Mouse (Mus musculus) adrenal gland (tissue): ENCODE results near the gene Olfr1175-ps.

ENCODE experiments used
- intact Hi-C: fragments of 180-260 bp; cut with DNase I; formaldehyde crosslinking; loops from one replicate; pipeline ENCODE4 v1.15.1; 2025
- long read RNA-seq, 2 experiments: library from polyadenylated mRNA; unstranded; transcript quantifications; one replicate each; pipeline ENCODE4 v2.0.0; 2020; ENCODE audit warnings: borderline replicate concordance in 1 of 2; ENCODE audit not compliant: insufficient replicate concordance in 1 of 2

Gene Olfr1175-ps
- long read RNA-seq, experiment 1 = 0 reads
- long read RNA-seq, experiment 2 = 0 reads

DNA sequence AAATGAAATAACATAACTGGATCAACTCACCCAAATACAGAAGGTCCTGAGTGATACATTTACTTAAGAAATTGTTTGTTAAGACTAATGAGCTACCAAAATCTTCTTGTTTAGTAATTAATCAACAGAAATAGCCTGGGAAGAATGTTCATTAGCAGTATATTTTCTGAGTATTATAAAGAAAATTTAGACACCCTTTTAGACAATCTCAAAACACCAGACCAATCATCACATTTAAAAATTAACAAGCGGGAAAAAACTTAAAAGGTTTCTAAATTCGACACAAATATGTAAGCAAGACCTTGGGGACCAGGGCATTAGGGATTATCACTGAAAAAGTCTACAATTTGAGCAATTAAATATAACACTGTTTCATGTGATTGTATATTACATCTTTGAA, at the start of gene Olfr1175-ps:
Gene Olfr1175-ps (minus strand): TSS at position 101 of the 400 bp plus-strand sequence.
- intact Hi-C loops = no loop called here

DNA sequence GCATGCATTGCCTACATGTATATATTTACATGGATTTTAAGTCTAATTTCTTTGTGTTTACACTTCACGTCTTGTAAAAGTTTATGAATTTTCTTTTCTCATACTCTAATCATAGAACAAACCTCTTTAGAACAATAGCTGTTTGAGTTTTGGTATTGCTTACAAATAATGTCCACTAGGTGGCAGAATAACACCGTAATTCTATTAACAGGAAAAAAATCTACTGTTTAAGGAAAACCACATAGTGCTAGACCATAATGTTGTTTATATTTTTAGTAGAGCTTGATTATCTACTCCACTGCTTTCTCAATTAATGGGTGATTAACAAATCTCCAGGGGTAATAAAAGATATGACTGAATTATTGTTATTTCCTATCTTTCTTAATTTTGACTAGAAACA, 29.3 kb upstream of the Olfr1175-ps start:
- intact Hi-C loops = no loop called here

DNA sequence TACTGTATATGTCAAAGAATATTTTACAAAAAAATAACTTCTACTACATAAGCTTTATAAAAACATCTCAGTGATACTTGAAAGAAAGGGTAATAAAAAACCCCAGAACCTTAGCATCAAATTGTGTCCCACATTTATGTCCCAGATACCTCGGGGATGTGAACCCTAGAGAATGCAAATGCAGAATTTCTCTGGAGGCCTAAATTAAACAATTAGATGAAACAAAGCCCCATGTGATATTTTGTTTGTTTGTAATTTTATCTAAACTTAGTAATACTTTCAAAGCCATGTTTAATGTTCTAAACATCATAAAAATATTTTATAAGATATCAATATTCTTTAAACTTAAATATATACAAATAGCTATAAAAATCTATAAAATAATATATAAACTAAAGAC, 19.4 kb upstream of the Olfr1175-ps start, which contains the start of gene Olfr1177-ps:
Gene Olfr1177-ps (minus strand): TSS at position 101 of the 400 bp plus-strand sequence.
- intact Hi-C loops = no loop called here

DNA sequence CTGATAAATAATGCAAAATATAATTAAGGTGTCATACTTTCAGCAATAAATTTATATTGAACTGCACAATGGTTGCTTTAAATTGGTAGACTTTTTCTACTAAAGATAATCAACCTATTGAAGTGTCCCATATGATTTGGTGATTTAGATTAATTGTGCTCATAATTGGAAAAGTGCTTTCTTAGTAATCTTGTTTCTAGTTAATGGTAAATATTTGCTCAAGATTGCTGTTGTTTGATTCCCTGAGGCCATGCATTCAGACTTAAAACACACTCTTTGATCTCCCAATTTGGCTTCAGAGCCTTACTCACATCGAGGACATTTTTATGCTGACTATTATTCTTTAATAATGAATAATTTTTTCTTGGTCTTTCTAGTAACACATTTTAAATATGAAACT, 9.4 kb upstream of the Olfr1175-ps start, which contains the start of gene Olfr1176:
Gene Olfr1176 (plus strand): TSS at position 301 of the 400 bp plus-strand sequence.
- intact Hi-C loops = no loop called here

DNA sequence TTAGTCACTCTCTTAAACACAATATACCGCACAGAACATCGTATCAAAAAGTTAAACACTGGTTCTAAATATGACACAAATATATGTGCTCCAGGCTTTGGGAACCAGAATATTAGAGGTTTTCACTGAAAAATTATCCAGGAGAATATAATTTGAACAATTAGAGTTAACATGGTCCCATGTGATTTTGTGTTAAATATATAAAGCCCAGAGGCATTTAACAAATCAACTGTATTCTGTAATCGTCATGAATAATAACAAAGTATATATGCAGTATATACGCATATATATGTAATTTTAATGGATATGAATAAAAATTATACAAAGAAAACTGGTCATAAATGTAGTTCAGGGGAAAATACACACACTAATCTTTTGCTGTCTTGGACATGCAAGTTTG, 12.0 kb downstream of the Olfr1175-ps start, which contains the start of gene Olfr1174-ps:
Gene Olfr1174-ps (minus strand): TSS at position 101 of the 400 bp plus-strand sequence.
- intact Hi-C loops = no loop called here

DNA sequence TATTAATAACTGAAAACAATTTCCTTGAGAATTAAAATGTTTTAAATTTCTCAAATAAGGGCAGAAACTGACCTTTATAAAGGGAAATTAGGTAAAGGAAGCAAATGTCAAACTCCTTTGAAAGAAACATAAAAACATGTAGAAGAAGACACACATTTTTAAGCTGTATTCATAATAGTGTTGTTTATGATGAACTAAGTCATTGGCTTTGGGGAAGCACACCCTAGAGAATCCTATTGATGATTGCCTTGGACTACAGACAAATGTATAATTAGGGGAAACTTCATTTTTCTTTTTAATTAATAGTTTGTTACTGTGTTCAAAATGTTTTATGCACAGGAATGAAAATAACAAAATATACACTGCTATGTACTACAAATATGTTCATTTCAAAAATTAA, 47.2 kb downstream of the Olfr1175-ps start, which contains the start of gene Olfr1173:
Gene Olfr1173 (minus strand): TSS at position 101 of the 400 bp plus-strand sequence.
- intact Hi-C loops = no loop called here
